Mouse (Mus musculus) intestine, embryonic 14.5 days (tissue): ENCODE measurements around the gene Fam107b. TPM values are rescaled to one million over a fixed set of nuclear protein-coding genes. Genes with fewer than 3 reads are reported as not detected.

Experiments
- ATAC-seq: fragments of 200-750 bp; cut with Nextera tagmentation; replicated peaks from 2 replicates; pipeline ENCODE4 v1.8.0; 2017; ENCODE audit warnings: low read depth, moderate number of reproducible peaks, moderate TSS enrichment, moderate library complexity; ENCODE audit not compliant: low FRiP score, low TSS enrichment
- DNase-seq: peaks from one replicate; pipeline ENCODE4 v3.0.0-alpha.2; 2018; ENCODE audit warnings: low spot score
- H3K27ac ChIP-seq: fragments of 300-500 bp; sonication (generic); 2 replicates; pipeline ENCODE4 v1.5.1; 2014; ENCODE audit warnings: low read depth, mild to moderate bottlenecking, control low read depth
- H3K27me3 ChIP-seq: fragments of 300-500 bp; sonication (generic); replicated peaks from 2 replicates; pipeline ENCODE4 v1.6.1; 2014; ENCODE audit warnings: low read length, control low read depth; ENCODE audit not compliant: control insufficient read depth, insufficient read depth
- H3K36me3 ChIP-seq: fragments of 300-500 bp; sonication (generic); 2 replicates; pipeline ENCODE4 v1.6.1; 2014; ENCODE audit warnings: low read length, control low read depth; ENCODE audit not compliant: control insufficient read depth, insufficient read depth
- H3K4me1 ChIP-seq: fragments of 300-500 bp; sonication (generic); replicated peaks from 2 replicates; pipeline ENCODE4 v1.6.1; 2014; ENCODE audit warnings: low read length, control low read depth, mixed read lengths; ENCODE audit not compliant: control insufficient read depth, insufficient read depth
- H3K4me2 ChIP-seq: fragments of 300-500 bp; sonication (generic); 2 replicates; pipeline ENCODE4 v1.6.1; 2014; ENCODE audit warnings: low read length
- H3K4me3 ChIP-seq: fragments of 300-500 bp; sonication (generic); 2 replicates; pipeline ENCODE4 v1.5.1; 2014; ENCODE audit warnings: low read depth, low read length, control low read depth, mixed read lengths
- H3K9ac ChIP-seq: fragments of 300-500 bp; sonication (generic); 2 replicates; pipeline ENCODE4 v1.6.1; 2014; ENCODE audit warnings: mild to moderate bottlenecking, low read length
- H3K9me3 ChIP-seq: fragments of 300-500 bp; sonication (generic); 2 replicates; pipeline ENCODE4 v1.6.1; 2016; ENCODE audit warnings: low read length, control low read depth; ENCODE audit not compliant: control insufficient read depth
- WGBS: fragments of 180-500 bp; shearing (Covaris S2); extraction: QIAGEN DNeasy Blood & Tissue Kit; methylation state at CpG from one replicate; pipeline ENCODE4 v1.1.7; 2014; 5-methylcytosine and 5-hydroxymethylcytosine counted together
- polyA plus RNA-seq: library from polyadenylated mRNA; unstranded; fragments of >200 nt; fragmentation: Nextera tagmentation; extraction: Ambion mirVana; gene quantifications from 2 replicates; pipeline ENCODE4 v1.2.1, GENCODE M21; 2014

Gene Fam107b
- polyA plus RNA-seq, 1 experiment from 2014 or later: 61.2 TPM

DNA sequence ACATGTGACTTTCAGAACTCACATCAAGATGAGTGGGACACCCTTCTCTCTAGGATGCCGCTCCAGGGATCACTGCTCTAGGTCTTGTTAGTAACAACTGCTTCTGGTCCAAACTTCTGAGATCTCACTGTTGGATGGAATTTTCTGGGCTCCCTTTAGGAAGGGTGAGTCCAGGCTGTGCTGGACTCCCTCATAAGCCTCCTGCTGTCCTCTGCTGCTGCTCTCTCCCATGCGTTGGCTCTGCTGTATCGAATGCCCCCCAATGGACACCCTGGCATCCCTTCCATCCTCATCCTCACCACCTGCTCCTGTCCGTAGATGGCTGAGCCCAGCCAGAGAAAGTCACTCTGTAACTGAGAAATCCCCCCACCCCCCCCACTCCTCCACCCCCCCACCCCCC, 170.4 kb downstream of the Fam107b start:
- H3K4me1 ChIP-seq: peaks cover 40% of the 10 kb centered on the region

DNA sequence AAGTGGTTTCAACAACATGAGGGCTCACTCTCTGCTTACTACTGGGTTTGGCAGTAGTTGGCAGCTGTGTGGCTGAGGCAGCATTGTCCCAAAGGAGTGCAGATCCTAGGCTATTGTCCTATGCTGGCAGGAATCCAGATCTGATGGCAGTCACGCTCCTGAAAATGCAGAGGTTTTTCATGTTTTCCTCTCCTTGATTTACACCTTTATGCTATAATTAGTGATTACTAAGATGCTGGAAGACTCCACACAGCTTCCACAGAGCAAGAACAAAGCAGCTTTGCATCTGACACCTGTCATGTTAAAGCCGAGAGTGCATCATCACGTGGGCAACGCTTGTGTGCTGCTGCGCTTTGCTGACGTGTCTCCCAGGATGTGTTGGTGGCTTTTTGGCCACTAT, 172.2 kb downstream of the Fam107b start:
- WGBS: 88% methylated on average over 6 of the region's 6 CpGs
- ATAC-seq (no peak), DNase-seq (no peak)
- H3K9me3 ChIP-seq: no peaks in the 10 kb centered on the region
- no peak overlapping the region for H3K9ac ChIP-seq
- no peaks in the 10 kb centered on the region for H3K36me3 ChIP-seq
- H3K27me3 ChIP-seq: no peaks in the 10 kb centered on the region
- no peak overlapping the region for H3K4me3 ChIP-seq
- H3K27ac ChIP-seq: no peak overlapping the region
- H3K4me2 ChIP-seq: no peak overlapping the region
- H3K4me1 ChIP-seq: peaks cover 42% of the 10 kb centered on the region

More for the DNA sequence above, 170.4 kb downstream of the Fam107b start:
- no peak overlapping the region for H3K27ac ChIP-seq
- no peaks in the 10 kb centered on the region for H3K9me3 ChIP-seq
- DNase-seq (no peak), ATAC-seq (no peak)
- 83% methylated on average over 4 of the region's 4 CpGs for WGBS
- no peak overlapping the region for H3K9ac ChIP-seq
- no peaks in the 10 kb centered on the region for H3K36me3 ChIP-seq
- no peaks in the 10 kb centered on the region for H3K27me3 ChIP-seq
- H3K4me3 ChIP-seq: no peak overlapping the region
- H3K4me2 ChIP-seq: no peak overlapping the region

DNA sequence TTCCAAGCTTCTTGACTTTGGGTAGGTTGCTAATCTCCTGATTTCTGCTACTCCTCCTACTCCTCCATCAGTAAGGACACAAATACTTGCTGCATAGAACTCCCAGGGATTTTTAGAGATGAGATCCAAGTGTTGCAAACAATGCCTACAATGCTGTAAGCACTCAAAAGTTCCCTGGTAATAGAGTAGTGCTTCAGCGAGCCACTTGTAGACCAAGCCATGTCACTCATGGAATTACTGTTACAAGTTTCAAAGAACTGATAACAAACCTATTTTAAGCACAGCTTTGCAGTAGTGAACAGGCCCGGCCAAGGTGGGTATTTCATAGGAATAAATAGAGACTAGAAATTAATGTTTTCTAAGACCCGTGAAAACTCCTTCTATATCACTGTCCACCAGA, 174.8 kb downstream of the Fam107b start:
- Histone ChIP-seq H3K9me3 (no peaks in the 10 kb centered on the region), H3K36me3 (no peaks in the 10 kb centered on the region), H3K9ac (no peak overlapping the region), H3K27me3 (no peaks in the 10 kb centered on the region), H3K4me2 (no peak overlapping the region), H3K27ac (no peak overlapping the region), H3K4me1 (peaks cover 35% of the 10 kb centered on the region), H3K4me3 (no peak overlapping the region)
- no peak for ATAC-seq
- no peak for DNase-seq
- WGBS: 75% methylated on average over 3 of the region's 3 CpGs

DNA sequence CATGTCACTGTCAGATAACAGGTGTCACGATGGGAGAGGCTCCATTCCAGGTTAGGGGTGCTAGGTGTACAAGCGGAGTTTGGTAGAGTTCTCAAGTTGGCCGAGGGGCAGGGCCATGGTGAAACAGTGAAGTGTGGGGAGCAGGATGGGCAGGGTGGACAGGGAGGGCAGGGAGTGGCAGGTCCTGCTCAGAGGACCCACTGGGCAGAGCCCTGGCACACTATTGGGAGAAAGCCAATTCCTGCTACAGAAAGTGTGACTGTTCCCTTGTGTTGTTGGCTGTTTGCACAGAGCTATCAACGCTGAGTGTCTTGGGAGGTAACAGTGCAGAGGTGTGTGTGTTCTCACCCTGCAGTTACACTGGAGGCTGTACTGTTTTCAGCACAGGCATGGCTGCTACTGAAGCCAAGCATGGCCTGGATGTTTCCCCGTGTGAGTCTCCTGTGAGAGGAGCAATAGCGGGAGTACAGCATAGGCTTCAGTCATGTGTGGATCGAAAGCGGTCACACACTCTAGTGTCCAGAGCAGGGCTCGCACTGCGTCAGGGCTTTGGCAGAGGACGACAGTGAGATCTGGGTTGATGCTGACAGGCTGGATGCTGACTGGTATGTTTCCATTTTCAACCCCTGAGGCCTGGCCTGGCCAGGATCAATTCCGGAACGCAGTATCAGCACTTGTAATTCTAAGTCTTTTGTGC, 175.8 kb downstream of the Fam107b start:
- Histone ChIP-seq H3K4me2 (no peak overlapping the region), H3K9ac (no peak overlapping the region), H3K36me3 (no peaks in the 10 kb centered on the region), H3K9me3 (no peaks in the 10 kb centered on the region), H3K4me3 (no peak overlapping the region), H3K4me1 (peaks cover 30% of the 10 kb centered on the region), H3K27ac (0 out of 2 replicates have a peak overlapping the region, but pooled peaks have one; percentile 38), H3K27me3 (no peaks in the 10 kb centered on the region)
- DNase-seq (no peak), ATAC-seq (no peak)
- 77% methylated on average over 13 of the region's 13 CpGs for WGBS

DNA sequence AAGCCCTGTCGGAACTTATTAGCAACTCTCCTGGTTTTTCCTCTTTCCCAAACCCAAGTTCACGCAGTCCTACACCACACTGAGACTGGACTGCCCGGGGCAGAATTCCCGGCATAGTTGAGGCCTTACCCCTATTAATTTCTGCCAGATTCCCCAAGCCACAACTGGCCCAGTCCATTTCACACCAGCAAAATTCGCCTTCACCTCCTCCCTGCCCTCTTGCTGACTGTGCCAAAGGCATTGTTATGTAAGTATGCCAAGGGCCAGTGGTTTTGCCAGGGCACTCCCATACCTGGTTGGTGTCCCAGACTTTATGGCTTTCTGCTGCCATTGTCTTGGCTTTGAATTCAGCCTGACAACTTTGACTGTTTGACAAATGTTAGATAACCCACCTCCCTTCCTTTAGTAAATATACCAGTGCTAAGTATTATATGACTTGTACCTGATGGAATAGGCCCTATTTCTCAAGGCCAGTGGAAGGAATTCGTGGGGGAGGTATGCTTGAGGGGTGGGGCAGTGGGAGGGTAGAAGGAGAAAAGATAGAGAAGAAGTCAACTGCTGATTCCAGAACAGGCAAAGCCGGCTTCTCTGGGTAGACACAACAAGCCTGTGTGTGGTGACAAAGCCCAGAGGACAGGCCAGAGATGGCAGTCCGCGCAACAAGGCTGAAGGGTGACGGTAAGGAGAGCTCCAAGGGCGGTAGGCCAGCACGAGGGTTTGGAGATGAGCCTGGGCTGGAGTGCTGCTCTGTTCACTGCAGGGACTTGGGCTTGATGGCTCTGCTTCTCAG, 178.6 kb downstream of the Fam107b start:
- peak overlapping the region; percentile 69 for H3K27ac ChIP-seq
- no peaks in the 10 kb centered on the region for H3K9me3 ChIP-seq
- H3K27me3 ChIP-seq: no peaks in the 10 kb centered on the region
- H3K36me3 ChIP-seq: no peaks in the 10 kb centered on the region
- peak overlapping the region; percentile 20 for H3K4me3 ChIP-seq
- WGBS: 47% methylated on average over 12 of the region's 12 CpGs
- H3K4me1 ChIP-seq: peaks cover 35% of the 10 kb centered on the region
- DNase-seq (peak; percentile 68), ATAC-seq (peak; percentile 77)
- H3K4me2 ChIP-seq: peak overlapping the region; percentile 43
- H3K9ac ChIP-seq: peak overlapping the region; percentile 16; the same call in 1 of the 2 replicates

DNA sequence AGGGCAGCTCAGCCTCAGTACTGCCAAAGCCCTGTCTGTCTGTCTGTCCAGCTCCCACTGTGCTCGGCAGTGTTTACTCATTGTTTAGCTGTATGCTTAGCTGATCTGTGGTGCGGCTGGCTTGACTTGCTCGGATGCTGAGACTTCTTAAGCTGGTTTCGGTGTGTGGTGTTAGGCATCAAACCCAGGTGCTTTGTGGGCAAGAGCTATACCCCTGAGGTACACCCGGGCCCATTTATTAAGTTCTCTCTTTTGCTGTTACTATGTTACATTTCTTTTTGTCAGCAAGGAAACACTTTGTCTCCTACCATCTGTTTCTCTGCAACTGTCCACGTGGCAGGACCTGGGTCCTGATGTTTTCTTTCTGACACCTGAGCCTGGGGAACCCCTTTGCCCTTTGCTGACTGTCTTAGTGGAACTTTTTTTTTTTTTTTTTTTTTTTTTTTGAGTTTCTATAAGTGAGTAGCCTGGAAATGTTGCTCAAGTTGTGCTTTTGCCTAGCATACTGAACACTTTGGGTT, 179.3 kb downstream of the Fam107b start:
- peak overlapping the region; percentile 20 for H3K4me3 ChIP-seq
- ATAC-seq (no peak; the same call in 1 of the 2 replicates), DNase-seq (no peak)
- H3K27ac ChIP-seq: peak overlapping the region; percentile 69
- peaks cover 40% of the 10 kb centered on the region for H3K4me1 ChIP-seq
- WGBS: 43% methylated on average over 6 of the region's 6 CpGs
- peak overlapping the region; percentile 16; the same call in 1 of the 2 replicates for H3K9ac ChIP-seq
- peak overlapping the region; percentile 43 for H3K4me2 ChIP-seq
- no peaks in the 10 kb centered on the region for H3K27me3 ChIP-seq
- H3K9me3 ChIP-seq: no peaks in the 10 kb centered on the region
- no peaks in the 10 kb centered on the region for H3K36me3 ChIP-seq

DNA sequence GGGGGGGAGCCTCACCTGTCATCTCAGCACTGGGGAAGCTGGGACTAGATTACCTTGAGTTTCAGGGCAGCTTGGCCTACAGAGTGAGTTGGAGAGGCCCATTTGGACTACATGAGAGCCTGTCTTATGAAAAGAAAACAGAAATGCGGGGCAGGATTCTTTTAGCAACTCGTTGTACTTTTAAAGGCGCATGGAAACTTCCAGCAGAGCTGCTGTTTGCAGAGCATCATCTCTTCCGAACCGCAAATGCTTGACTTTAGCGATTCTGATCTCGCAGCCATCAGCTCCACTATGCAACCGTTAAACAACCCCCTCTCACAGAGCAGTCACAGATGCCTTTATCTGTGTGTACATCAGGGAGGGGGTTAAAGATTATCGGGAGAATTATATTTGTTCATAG, 179.8 kb downstream of the Fam107b start:
- Histone ChIP-seq H3K9me3 (no peaks in the 10 kb centered on the region), H3K4me2 (peak overlapping the region; percentile 43), H3K4me3 (peak overlapping the region; percentile 20), H3K9ac (no peak overlapping the region), H3K27me3 (no peaks in the 10 kb centered on the region), H3K27ac (no peak overlapping the region), H3K36me3 (no peaks in the 10 kb centered on the region), H3K4me1 (peaks cover 34% of the 10 kb centered on the region)
- DNase-seq (no peak), ATAC-seq (no peak)
- WGBS: 55% methylated on average over 9 of the region's 9 CpGs

DNA sequence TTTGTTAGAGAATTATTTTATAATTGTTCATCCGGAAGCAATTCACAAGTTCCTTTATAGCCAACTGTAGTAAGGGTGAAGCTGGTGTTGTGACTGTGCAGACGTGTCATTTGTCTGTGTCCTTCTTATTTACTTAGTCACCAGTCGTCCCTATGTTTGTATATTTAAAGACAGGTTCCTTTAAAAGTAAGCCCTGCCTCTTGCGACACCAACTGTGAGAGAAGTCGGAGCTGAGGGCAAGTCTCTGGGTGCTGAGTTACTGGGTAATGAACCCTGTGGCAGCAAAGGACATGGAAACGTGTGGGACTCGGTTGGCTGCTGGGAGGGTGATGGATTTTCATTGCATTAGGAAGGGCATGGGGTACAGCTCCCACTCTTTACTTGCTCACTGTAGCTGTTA, 182.1 kb downstream of the Fam107b start:
- Histone ChIP-seq H3K4me2 (no peak overlapping the region), H3K4me3 (no peak overlapping the region), H3K9ac (no peak overlapping the region), H3K4me1 (peaks cover 23% of the 10 kb centered on the region), H3K9me3 (no peaks in the 10 kb centered on the region), H3K36me3 (no peaks in the 10 kb centered on the region), H3K27ac (no peak overlapping the region), H3K27me3 (no peaks in the 10 kb centered on the region)
- ATAC-seq: no peak
- no peak for DNase-seq
- 32% methylated on average over 7 of the region's 7 CpGs for WGBS
